Comparison of ENCODE assay signal across 16 mouse cellular contexts in genomic region chr3:101796212-101796611, GRCm38 (mm10). TPM values are rescaled to one million over a fixed set of nuclear protein-coding genes. Genes with fewer than 3 reads are reported as not detected.
DNase-seq lines count a peak whose midpoint lies in the region; ATAC-seq and TF ChIP-seq lines count a peak whose summit lies in the region.
"Had no signal": no experiment of that assay in that cellular context is flagged by ENCODE, and none has a peak within 500 bp of the region (broad histone marks: within the 10 kb centered on the region; RNA-seq: fewer than 3 reads in every experiment).

No protein-coding gene starts in this region.

- no peaks in the 10 kb centered on the region for H3K9me3 ChIP-seq in forebrain, embryonic 15.5 days
- no peaks in the 10 kb centered on the region for H3K9me3 ChIP-seq in forebrain, embryonic 16.5 days (ENCODE audit: control insufficient read depth, low read length)
- H3K9me3 ChIP-seq in embryonic facial prominence, embryonic 14.5 days (ENCODE audit: control insufficient read depth, low read length): no peaks in the 10 kb centered on the region
- no peaks in the 10 kb centered on the region for H3K9me3 ChIP-seq in intestine, embryonic 16.5 days (ENCODE audit: control insufficient read depth, low read length)
- H3K9me3 ChIP-seq: lung, embryonic 15.5 days; neural tube, embryonic 12.5 days had no signal

- no peak overlapping the region for H3K4me2 ChIP-seq in forebrain, embryonic 15.5 days (replicated peaks)
- H3K4me2 ChIP-seq in forebrain, embryonic 16.5 days (ENCODE audit: low read length): no peak overlapping the region
- H3K4me2 ChIP-seq in embryonic facial prominence, embryonic 14.5 days (ENCODE audit: low read depth, low read length): no peak overlapping the region
- H3K4me2 ChIP-seq in intestine, embryonic 16.5 days (ENCODE audit: low read depth, low read length): no peak overlapping the region
- H3K4me2 ChIP-seq: lung, embryonic 15.5 days; neural tube, embryonic 12.5 days had no signal

- intact Hi-C loops in left cerebral cortex, adult 2 months (cut with DNase I): no loop called here
- intact Hi-C loops in left cerebral cortex, postnatal 36 days (cut with DNase I): no loop called here

- no peaks in the 10 kb centered on the region for H3K36me3 ChIP-seq in forebrain, embryonic 15.5 days
- H3K36me3 ChIP-seq in forebrain, embryonic 16.5 days (ENCODE audit: control insufficient read depth, insufficient read depth): no peaks in the 10 kb centered on the region
- H3K36me3 ChIP-seq in embryonic facial prominence, embryonic 14.5 days (ENCODE audit: control insufficient read depth, insufficient read depth, low read length): no peaks in the 10 kb centered on the region
- H3K36me3 ChIP-seq in intestine, embryonic 16.5 days (ENCODE audit: control insufficient read depth, insufficient read depth, low read length): no peaks in the 10 kb centered on the region
- H3K36me3 ChIP-seq: lung, embryonic 15.5 days; neural tube, embryonic 12.5 days had no signal

- peaks cover 19% of the 10 kb centered on the region for H3K4me1 ChIP-seq in forebrain, embryonic 15.5 days
- peaks cover 8% of the 10 kb centered on the region for H3K4me1 ChIP-seq in forebrain, embryonic 16.5 days (replicated peaks; ENCODE audit: control insufficient read depth, insufficient read depth, low read length)
- peaks cover 12% of the 10 kb centered on the region; the same call in 1 of the 2 replicates for H3K4me1 ChIP-seq in embryonic facial prominence, embryonic 14.5 days (ENCODE audit: control insufficient read depth, insufficient read depth, low read length)
- peaks cover 30% of the 10 kb centered on the region for H3K4me1 ChIP-seq in intestine, embryonic 16.5 days (ENCODE audit: control insufficient read depth, insufficient read depth, low read length)

- no peak for DNase-seq in left cerebral cortex, adult 2 months (ENCODE audit: extremely low spot score in 1 of 2, low spot score in 2 of 2)
- no peak for DNase-seq in left cerebral cortex, postnatal 36 days (ENCODE audit: low spot score in 2 of 2)
- no peak for DNase-seq in embryonic facial prominence, embryonic 14.5 days (ENCODE audit: low spot score)
- no peak for DNase-seq in layer of hippocampus, adult 11-12 months (ENCODE audit: low spot score)
- no peak for DNase-seq in right cerebral cortex, postnatal 36 days (ENCODE audit: low spot score in 2 of 2)
- DNase-seq: adrenal gland, postnatal 36 days; cerebellum, adult 11 months; gastrocnemius, adult 2 months; thymus, postnatal 25 days had no signal

- no peaks in the 10 kb centered on the region for H3K27me3 ChIP-seq in forebrain, embryonic 15.5 days
- no peaks in the 10 kb centered on the region for H3K27me3 ChIP-seq in forebrain, embryonic 16.5 days (replicated peaks; ENCODE audit: control insufficient read depth, insufficient read depth, low read length)
- H3K27me3 ChIP-seq in embryonic facial prominence, embryonic 14.5 days (replicated peaks; ENCODE audit: control insufficient read depth, insufficient read depth, low read length): no peaks in the 10 kb centered on the region
- H3K27me3 ChIP-seq in intestine, embryonic 16.5 days (replicated peaks; ENCODE audit: control insufficient read depth, insufficient read depth, low read length): no peaks in the 10 kb centered on the region
- H3K27me3 ChIP-seq: lung, embryonic 15.5 days; neural tube, embryonic 12.5 days had no signal

- no peak overlapping the region for H3K9ac ChIP-seq in forebrain, embryonic 15.5 days (replicated peaks)
- H3K9ac ChIP-seq in forebrain, embryonic 16.5 days (replicated peaks; ENCODE audit: low read depth, low read length): no peak overlapping the region
- H3K9ac ChIP-seq in embryonic facial prominence, embryonic 14.5 days (ENCODE audit: low read depth, low read length): no peak overlapping the region
- peak overlapping the region; percentile 24; the same call in 1 of the 2 replicates for H3K9ac ChIP-seq in intestine, embryonic 16.5 days (ENCODE audit: low read depth, low read length)
- H3K9ac ChIP-seq: lung, embryonic 15.5 days; neural tube, embryonic 12.5 days had no signal

- TF ChIP-seq CTCF in left cerebral cortex, adult 2 months (IDR thresholded peaks at IDR 0.05): no peak

- H3K27ac ChIP-seq in forebrain, embryonic 15.5 days (replicated peaks): no peak overlapping the region
- H3K27ac ChIP-seq in forebrain, embryonic 16.5 days (ENCODE audit: low read length): no peak overlapping the region
- H3K27ac ChIP-seq in left cerebral cortex, adult 2 months: peak overlapping the region; percentile 5; the same call in 1 of the 2 replicates
- H3K27ac ChIP-seq in embryonic facial prominence, embryonic 14.5 days (replicated peaks; ENCODE audit: low read depth, low read length): no peak overlapping the region
- H3K27ac ChIP-seq in intestine, embryonic 16.5 days (ENCODE audit: low read length): no peak overlapping the region
- H3K27ac ChIP-seq: gastrocnemius, adult 2 months; lung, embryonic 15.5 days; neural tube, embryonic 12.5 days had no signal

- 20% methylated on average over 7 of the region's 7 CpGs for WGBS in forebrain, embryonic 15.5 days
- 23% methylated on average over 7 of the region's 7 CpGs for WGBS in forebrain, embryonic 16.5 days
- 37% methylated on average over 7 of the region's 7 CpGs for WGBS in embryonic facial prominence, embryonic 14.5 days
- WGBS in intestine, embryonic 16.5 days: 31% methylated on average over 7 of the region's 7 CpGs

- no peak overlapping the region for H3K4me3 ChIP-seq in forebrain, embryonic 15.5 days
- H3K4me3 ChIP-seq in forebrain, embryonic 16.5 days (replicated peaks; ENCODE audit: low read length): no peak overlapping the region
- no peak overlapping the region for H3K4me3 ChIP-seq in left cerebral cortex, adult 2 months
- H3K4me3 ChIP-seq in embryonic facial prominence, embryonic 14.5 days (ENCODE audit: low read depth, low read length): no peak overlapping the region
- H3K4me3 ChIP-seq in intestine, embryonic 16.5 days (ENCODE audit: low read length): no peak overlapping the region
- H3K4me3 ChIP-seq: gastrocnemius, adult 2 months; lung, embryonic 15.5 days; neural tube, embryonic 12.5 days had no signal

- 0 out of 2 replicates have a peak, but pooled peaks have one; percentile 36 for ATAC-seq in forebrain, embryonic 15.5 days (replicated peaks)
- no peak for ATAC-seq in forebrain, embryonic 16.5 days
- 0 out of 2 replicates have a peak, but pooled peaks have one; percentile 24 for ATAC-seq in embryonic facial prominence, embryonic 14.5 days (ENCODE audit: low read depth)
- peak; percentile 54 for ATAC-seq in intestine, embryonic 16.5 days

RNA-seq across cellular contexts. Expression of gene Mab21l3, which starts 52.5 kb away (rescaled TPM):
- 0.32 and 0.56 TPM in 2 replicates for polyA plus RNA-seq in forebrain, embryonic 15.5 days (2015; fragmentation: Nextera tagmentation; extraction: Ambion mirVana)
- 0.35 and 0.41 TPM in 2 replicates for polyA plus RNA-seq in forebrain, embryonic 16.5 days (2015; fragmentation: Nextera tagmentation; extraction: Ambion mirVana)
- under 1 TPM; 0.12 to 0.32 TPM for total RNA-seq in left cerebral cortex, adult 2 months (2021)
- under 1 TPM; 0.32 to 0.36 TPM for total RNA-seq in left cerebral cortex, postnatal 36 days (2021)
- 0.68 and 0.83 TPM in 2 replicates for polyA plus RNA-seq in embryonic facial prominence, embryonic 14.5 days (2014; fragmentation: Nextera tagmentation; extraction: Ambion mirVana)
- 5.3 and 6.1 TPM in 2 replicates for polyA plus RNA-seq in intestine, embryonic 16.5 days (2015; fragmentation: Nextera tagmentation; extraction: Ambion mirVana)
- total RNA-seq: gastrocnemius, adult 2 months; megakaryocyte-erythroid progenitor cell, adult 5-6 weeks; MEL had no signal
